Mouse (Mus musculus): Measurements from ENCODE around the gene Gmeb2. TPM values are rescaled to one million over a fixed set of nuclear protein-coding genes. Genes with fewer than 3 reads are reported as not detected.

Gene Gmeb2
- polyA plus RNA-seq, 1 experiment, result 1.5 TPM

DNA sequence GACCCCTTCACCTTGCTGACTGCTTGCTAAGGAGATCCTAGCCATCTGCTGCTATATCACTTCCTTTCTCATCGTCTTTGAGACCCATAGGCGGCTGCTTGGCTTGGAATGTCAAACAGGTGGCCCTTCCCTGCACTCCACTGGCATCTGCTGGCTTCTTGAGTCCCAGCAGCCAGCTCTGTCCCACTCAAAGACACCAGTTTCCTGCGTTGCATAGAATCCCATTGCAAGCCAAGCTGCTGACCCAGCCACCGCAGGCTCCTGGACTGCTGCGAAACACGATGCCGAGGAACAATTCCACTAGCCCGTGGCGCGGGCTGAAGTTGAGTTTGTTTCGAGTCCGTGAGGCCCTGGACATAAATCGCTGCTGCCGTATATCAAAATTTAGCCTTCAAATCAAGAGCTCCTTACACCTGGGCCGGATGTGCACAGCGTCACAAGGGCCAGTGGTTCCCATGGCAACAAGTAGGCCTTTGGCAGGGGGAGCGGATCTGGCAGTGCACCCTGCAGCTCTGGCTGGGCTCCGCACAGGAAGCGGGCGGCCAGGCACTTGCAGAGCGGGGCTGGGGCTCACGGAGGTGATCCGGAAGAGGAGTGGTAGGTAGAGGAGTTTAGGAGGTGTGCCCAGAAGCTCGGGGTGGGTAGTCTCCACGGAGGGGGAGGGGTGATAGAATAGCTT lies 68.2 kb downstream of the Gmeb2 start, which contains the start of gene Fndc11:
Gene Fndc11, plus strand, starts transcription at position 476 of the 679 bp plus-strand sequence.
- H3K4me1 ChIP-seq (ENCODE audit: control insufficient read depth), result peaks cover 27% of the 10 kb centered on the region
- H3K27me3 ChIP-seq (ENCODE audit: control insufficient read depth), result peaks cover 47% of the 10 kb centered on the region
- TF ChIP-seq TAL1 (IDR thresholded peaks at IDR 0.05; ENCODE audit: low read length), result no peak
- no peak for TF ChIP-seq GATA1 (IDR thresholded peaks at IDR 0.05; ENCODE audit: low read length)
- no peak within 1 kb of the TSS for H3K4me3 ChIP-seq (replicated peaks)
- no peaks in the 10 kb centered on the region for H3K36me3 ChIP-seq (ENCODE audit: control insufficient read depth)
- no peaks in the 10 kb centered on the region for H3K9me3 ChIP-seq (ENCODE audit: control insufficient read depth, low read length)

GRCm38 (mm10) chr2:181218881-181219485 lies 68.9 kb downstream of the Gmeb2 start:
- Histone ChIP-seq H3K4me1 (ENCODE audit: control insufficient read depth) (peaks cover 29% of the 10 kb centered on the region), H3K36me3 (ENCODE audit: control insufficient read depth) (no peaks in the 10 kb centered on the region), H3K9me3 (ENCODE audit: control insufficient read depth, low read length) (no peaks in the 10 kb centered on the region), H3K4me3 (replicated peaks) (no peak overlapping the region), H3K27me3 (ENCODE audit: control insufficient read depth) (peaks cover 54% of the 10 kb centered on the region)
- TF ChIP-seq GATA1 (IDR thresholded peaks at IDR 0.05; ENCODE audit: low read length) (no peak), TAL1 (IDR thresholded peaks at IDR 0.05; ENCODE audit: low read length) (no peak)

GRCm38 (mm10) chr2:181216037-181216436 lies 71.8 kb downstream of the Gmeb2 start:
- no peak for TF ChIP-seq TAL1 (IDR thresholded peaks at IDR 0.05; ENCODE audit: low read length)
- H3K4me3 ChIP-seq (replicated peaks), result no peak overlapping the region
- H3K27me3 ChIP-seq (ENCODE audit: control insufficient read depth), result peaks cover 72% of the 10 kb centered on the region
- peaks cover 43% of the 10 kb centered on the region for H3K4me1 ChIP-seq (ENCODE audit: control insufficient read depth)
- H3K36me3 ChIP-seq (ENCODE audit: control insufficient read depth), result no peaks in the 10 kb centered on the region
- H3K9me3 ChIP-seq (ENCODE audit: control insufficient read depth, low read length), result peaks cover 7% of the 10 kb centered on the region; the same call in 1 of the 2 replicates

DNA sequence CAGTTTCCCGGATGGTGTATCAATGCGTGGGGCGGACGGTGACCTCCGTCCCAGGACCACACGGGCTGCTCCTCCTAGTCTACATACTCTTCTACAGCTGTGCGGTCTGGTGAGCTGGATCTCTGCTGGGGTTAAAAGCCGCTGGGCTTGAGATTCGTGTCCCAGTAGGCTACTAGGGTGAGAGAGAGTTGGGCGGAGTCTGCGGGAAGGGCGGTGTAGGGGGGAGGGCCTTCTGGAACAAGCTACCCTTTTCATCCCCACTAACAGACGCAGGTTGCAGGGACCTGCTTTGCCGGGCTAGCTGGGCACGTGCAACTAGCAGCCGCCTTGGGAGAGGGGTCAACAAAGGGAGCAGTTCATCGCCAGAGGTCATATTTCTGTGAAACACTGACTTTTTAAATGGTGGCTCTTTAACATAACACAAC lies 74.8 kb downstream of the Gmeb2 start, which contains the start of gene Srms:
Gene Srms, minus strand, starts transcription at position 165 of the 425 bp plus-strand sequence.
- Histone ChIP-seq H3K4me1 (ENCODE audit: control insufficient read depth) (peaks cover 34% of the 10 kb centered on the region), H3K27me3 (ENCODE audit: control insufficient read depth) (peaks cover 65% of the 10 kb centered on the region), H3K4me3 (replicated peaks) (peak within 1 kb of the TSS; percentile 50), H3K9me3 (ENCODE audit: control insufficient read depth, low read length) (peaks cover 7% of the 10 kb centered on the region; the same call in 1 of the 2 replicates), H3K36me3 (ENCODE audit: control insufficient read depth) (no peaks in the 10 kb centered on the region)
- TF ChIP-seq GATA1 (IDR thresholded peaks at IDR 0.05; ENCODE audit: low read length) (no peak), TAL1 (IDR thresholded peaks at IDR 0.05; ENCODE audit: low read length) (no peak)

DNA sequence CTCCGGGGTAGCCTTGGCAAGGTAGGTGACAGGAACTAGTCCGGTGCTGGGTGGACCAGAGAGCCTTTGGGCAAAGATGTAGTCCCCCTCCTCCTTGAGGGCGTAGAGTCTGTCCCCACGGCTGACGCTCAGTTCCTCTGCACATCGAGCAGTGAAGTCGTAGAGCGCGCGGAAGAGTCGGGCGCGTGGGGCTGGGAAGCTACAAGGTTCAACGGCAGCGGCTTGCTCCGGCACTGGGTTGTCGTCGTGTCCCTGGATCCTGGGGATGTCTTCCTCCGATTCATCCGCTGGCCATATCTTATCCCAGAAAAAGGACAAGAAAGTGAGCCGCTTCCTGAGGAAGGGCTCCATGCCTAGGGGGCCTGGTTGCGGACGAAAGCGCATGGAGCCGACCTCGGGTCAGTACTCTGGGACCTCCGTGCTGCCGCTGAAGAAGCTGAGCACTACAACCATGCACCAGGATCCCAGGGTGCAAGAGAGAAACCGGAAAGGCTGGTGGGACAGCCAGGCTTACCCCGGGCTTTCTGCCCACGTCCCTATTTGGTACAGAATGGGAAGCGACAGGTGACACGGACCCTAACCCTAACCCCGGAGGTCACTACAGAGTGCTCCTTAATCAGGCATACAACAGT lies 75.3 kb downstream of the Gmeb2 start:
- H3K4me3 ChIP-seq (replicated peaks), result peak overlapping the region; percentile 50
- peaks cover 65% of the 10 kb centered on the region for H3K27me3 ChIP-seq (ENCODE audit: control insufficient read depth)
- peaks cover 7% of the 10 kb centered on the region; the same call in 1 of the 2 replicates for H3K9me3 ChIP-seq (ENCODE audit: control insufficient read depth, low read length)
- TF ChIP-seq GATA1 (IDR thresholded peaks at IDR 0.05; ENCODE audit: low read length) (no peak), TAL1 (IDR thresholded peaks at IDR 0.05; ENCODE audit: low read length) (no peak)
- H3K4me1 ChIP-seq (ENCODE audit: control insufficient read depth), result peaks cover 39% of the 10 kb centered on the region
- no peaks in the 10 kb centered on the region for H3K36me3 ChIP-seq (ENCODE audit: control insufficient read depth)

DNA sequence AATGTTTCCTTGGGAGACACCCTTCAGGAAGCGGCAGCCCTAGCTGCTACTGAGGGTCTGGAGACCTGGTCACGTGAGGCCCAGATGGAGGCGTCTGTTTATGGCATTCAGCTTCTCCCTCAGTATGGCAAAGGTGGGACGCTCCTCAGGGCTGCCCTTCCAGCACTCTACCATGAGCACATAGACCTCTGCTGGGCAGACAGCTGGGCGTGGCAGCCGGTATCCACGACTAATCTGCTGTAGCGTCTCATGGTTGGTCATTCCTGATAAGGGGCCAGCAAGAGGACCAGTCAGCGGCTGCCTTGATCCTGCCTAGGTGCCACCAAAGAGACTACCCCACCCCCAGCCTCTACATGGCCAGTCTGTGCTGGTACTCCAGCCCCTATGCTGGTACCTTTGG lies 81.7 kb downstream of the Gmeb2 start:
- peaks cover 5% of the 10 kb centered on the region for H3K36me3 ChIP-seq (ENCODE audit: control insufficient read depth)
- H3K4me3 ChIP-seq (replicated peaks), result peak overlapping the region; percentile 56
- H3K27me3 ChIP-seq (ENCODE audit: control insufficient read depth), result peaks cover 41% of the 10 kb centered on the region
- no peaks in the 10 kb centered on the region for H3K9me3 ChIP-seq (ENCODE audit: control insufficient read depth, low read length)
- TF ChIP-seq GATA1 (IDR thresholded peaks at IDR 0.05; ENCODE audit: low read length) (peak; percentile 66), TAL1 (IDR thresholded peaks at IDR 0.05; ENCODE audit: low read length) (peak; percentile 45; the same call in 1 of the 3 replicates)
- H3K4me1 ChIP-seq (ENCODE audit: control insufficient read depth), result peaks cover 64% of the 10 kb centered on the region

GRCm38 (mm10) chr2:181205678-181206077 lies 82.2 kb downstream of the Gmeb2 start:
- Histone ChIP-seq H3K4me1 (ENCODE audit: control insufficient read depth) (peaks cover 69% of the 10 kb centered on the region), H3K36me3 (ENCODE audit: control insufficient read depth) (peaks cover 5% of the 10 kb centered on the region), H3K4me3 (replicated peaks) (peak overlapping the region; percentile 56), H3K9me3 (ENCODE audit: control insufficient read depth, low read length) (no peaks in the 10 kb centered on the region), H3K27me3 (ENCODE audit: control insufficient read depth) (peaks cover 41% of the 10 kb centered on the region)
- no peak for TF ChIP-seq GATA1 (IDR thresholded peaks at IDR 0.05; ENCODE audit: low read length)
- TF ChIP-seq TAL1 (IDR thresholded peaks at IDR 0.05; ENCODE audit: low read length), result no peak

DNA sequence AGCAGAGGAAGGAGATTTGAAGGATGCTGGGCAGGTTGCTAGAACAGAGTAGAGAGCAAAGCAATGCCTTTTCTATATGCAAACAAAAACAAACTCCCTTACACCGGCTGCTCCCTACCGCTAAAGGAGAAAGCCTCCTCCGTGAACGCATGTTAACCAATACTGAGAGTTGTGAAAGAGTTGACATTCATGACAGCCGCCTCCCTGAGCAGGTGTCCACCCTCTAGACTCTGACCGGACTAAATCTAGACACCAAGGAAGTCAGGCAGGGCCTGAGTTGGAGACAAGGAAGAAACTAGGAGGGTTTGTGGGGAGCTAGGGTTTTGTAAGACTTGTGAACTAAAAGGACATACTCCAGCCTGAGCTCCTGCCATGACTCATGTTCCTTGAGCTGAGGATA lies 84.9 kb downstream of the Gmeb2 start:
- peaks cover 5% of the 10 kb centered on the region for H3K36me3 ChIP-seq (ENCODE audit: control insufficient read depth)
- H3K4me3 ChIP-seq (replicated peaks), result no peak overlapping the region
- no peaks in the 10 kb centered on the region for H3K9me3 ChIP-seq (ENCODE audit: control insufficient read depth, low read length)
- H3K4me1 ChIP-seq (ENCODE audit: control insufficient read depth), result peaks cover 73% of the 10 kb centered on the region
- H3K27me3 ChIP-seq (ENCODE audit: control insufficient read depth), result peaks cover 47% of the 10 kb centered on the region
- TF ChIP-seq TAL1 (IDR thresholded peaks at IDR 0.05; ENCODE audit: low read length) (no peak), GATA1 (IDR thresholded peaks at IDR 0.05; ENCODE audit: low read length) (no peak)

- Histone ChIP-seq H3K27me3 (ENCODE audit: control insufficient read depth) (peaks cover 47% of the 10 kb centered on the region), H3K4me3 (replicated peaks) (no peak within 1 kb of the TSS), H3K36me3 (ENCODE audit: control insufficient read depth) (peaks cover 5% of the 10 kb centered on the region), H3K9me3 (ENCODE audit: control insufficient read depth, low read length) (no peaks in the 10 kb centered on the region), H3K4me1 (ENCODE audit: control insufficient read depth) (peaks cover 68% of the 10 kb centered on the region)
- no peak for TF ChIP-seq TAL1 (IDR thresholded peaks at IDR 0.05; ENCODE audit: low read length)
Measured at GRCm38 (mm10) chr2:181202422-181202821, 85.4 kb downstream of the Gmeb2 start, which contains the start of gene Ptk6. Gene Ptk6 (minus strand): TSS chr2:181202789.
